Mouse (Mus musculus) v-Abl transformed pro-B cells (cell line): ENCODE results near the gene Naa30.
"Not testable (repeated sequence)": the region's sequence is repeated elsewhere in the genome, so short reads cannot be mapped to it uniquely, and the experiment has no call there.

Experiments
- in situ Hi-C, 2 experiments: fragments of 400-800 bp; cut with MboI; formaldehyde crosslinking; loops; one replicate each; pipeline ENCODE4 v1.15.1; 2025; ENCODE audit not compliant: unreplicated experiment in 2 of 2

Gene Naa30

DNA sequence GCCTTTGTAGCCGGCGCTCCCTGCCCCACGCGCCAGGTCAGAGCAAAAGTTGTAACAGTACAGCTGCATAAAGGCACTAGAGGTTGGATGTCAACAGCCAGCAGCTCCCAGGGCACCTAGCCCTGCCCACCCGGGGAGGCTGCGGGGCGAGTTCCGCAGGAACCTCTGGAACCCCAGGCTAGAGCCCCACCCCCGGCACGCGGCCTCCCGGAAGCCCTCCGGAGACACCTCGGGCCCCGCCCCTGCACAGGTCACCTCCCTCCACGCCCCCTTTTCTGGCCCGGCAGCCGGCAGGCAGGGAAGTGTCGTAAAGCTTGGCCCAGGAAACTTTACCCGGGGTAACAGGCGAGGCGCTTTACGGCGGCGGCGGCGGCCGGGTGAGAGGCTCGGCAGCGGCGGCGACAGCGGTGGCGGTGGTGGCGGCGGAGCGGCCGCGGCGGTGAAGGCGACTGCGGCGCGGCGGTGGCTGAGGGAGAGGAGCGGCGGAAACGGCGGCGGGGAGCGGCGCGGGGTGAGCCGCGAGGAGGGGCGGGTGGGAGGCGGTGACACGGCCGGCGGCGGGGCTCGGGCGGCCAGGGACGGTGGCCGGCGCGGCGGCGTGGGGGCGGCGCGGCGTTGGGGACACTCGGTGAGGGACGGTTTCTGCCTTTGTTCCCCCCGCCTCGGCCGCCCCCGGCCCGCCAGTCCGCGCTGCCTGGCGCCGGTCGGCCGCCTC is at the start of gene Naa30:
Naa30 (plus strand) TSS at position 360 of the 715 bp plus-strand sequence.
- in situ Hi-C loops = loop anchor here (5.0 to 10.0 kb wide), 2 partner anchors 105 to 1913 kb away; partner anchors contain the start of genes Ap5m1 (in 2 of the 2) and Exoc5 (in 2 of the 2)

DNA sequence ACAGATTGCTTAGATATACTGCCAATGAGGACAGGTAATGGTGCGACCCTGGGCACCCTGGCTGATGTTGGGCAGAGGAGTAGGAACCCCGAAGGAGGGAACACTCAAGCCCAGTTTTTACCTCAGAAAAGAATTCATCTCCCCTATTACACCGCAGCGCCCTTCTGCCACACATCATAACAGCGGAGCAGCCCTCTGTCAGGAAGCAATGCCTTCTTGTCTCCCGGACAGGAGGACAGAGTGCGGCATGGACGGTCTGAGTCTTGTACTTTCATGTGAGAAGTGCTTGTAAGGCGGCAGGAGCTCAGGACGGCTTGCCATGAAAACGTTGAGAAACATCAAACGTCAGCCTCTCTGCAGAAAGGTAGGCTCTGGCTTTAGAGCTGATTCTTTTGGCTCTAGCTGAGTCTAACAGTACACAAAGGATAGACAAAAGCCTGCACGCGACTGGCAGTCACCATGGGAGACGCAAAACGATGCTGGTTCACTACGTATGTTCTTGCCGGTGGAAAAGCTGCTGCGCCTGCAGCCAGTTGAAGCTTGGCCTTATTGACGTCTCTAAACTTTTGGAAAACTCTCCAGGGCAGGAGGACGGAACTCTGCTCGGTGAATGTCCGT is 44.8 kb upstream of the Naa30 start:
- in situ Hi-C loops = no loop called here

DNA sequence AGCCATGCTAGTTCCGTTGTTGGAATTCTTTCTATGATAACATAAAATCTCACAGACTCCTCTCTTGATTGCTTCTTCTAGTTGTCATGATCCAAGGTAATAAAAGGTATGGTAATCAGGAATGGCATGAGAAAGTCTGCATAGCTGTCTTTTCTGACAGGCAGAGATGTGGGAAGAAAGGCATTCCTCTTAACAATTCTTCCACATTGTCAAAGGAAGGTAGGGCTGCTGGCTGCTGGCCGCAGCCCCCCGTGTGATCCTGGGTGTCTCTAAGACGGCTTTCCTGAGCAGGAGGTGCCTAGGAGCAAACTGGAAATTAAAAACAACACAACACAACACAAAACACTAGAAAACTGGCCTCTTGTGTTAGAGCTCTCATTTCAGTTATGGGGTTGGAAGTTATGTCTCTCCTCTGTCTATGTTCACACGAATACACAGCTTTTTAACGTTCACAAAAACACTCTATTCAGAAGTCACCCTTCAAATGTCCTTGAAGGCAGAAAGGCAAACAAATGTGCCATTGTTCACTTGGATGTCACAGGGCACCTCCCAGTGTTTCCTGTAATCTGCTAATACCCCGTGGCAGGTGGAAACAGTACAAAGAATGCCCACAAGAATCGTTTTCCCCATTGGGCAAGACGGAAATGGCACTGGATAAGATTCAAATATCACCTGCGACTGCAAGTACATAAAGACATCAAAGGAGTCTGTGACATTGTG is 43.3 kb upstream of the Naa30 start:
- in situ Hi-C loops = no loop called here

DNA sequence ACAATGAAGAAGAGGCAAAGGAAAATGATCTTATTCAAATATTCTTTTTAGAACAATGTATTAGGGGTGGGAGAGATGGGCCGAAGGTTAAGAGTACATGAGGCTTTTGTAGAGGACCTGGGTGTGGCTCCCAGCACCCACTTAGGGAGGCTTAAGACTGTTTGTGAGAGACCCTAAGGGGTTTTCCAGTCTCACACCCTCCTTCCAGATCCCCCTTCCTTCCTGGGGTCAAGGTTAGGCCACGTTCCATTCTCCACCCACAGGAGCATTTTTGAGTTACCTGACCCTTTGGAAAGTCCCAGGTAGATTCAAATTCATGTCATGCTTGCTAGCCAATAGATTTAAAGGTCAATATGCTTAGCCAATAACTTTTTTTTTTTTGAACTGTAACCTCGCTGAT is 39.6 kb upstream of the Naa30 start:
- in situ Hi-C loops = no loop called here

DNA sequence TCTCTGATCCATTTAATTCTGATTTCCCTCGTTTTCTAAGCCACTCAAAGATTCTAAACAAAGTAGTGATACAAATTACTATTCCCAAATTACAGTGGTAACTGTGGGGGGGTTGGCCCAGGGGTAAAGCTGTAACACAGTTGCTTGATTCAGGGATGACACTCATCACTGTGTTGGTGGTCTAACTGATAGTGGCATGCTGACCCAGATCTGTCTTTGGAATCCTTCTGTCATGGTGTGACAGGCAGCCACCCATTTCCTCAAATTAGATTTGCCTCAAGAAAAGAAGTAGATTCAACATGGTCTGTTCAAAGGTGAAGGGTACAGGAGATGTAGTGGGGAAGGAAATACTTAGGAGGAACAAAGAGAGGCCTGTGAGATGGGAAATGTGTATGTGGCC is 33.9 kb upstream of the Naa30 start:
- in situ Hi-C loops = no loop called here

DNA sequence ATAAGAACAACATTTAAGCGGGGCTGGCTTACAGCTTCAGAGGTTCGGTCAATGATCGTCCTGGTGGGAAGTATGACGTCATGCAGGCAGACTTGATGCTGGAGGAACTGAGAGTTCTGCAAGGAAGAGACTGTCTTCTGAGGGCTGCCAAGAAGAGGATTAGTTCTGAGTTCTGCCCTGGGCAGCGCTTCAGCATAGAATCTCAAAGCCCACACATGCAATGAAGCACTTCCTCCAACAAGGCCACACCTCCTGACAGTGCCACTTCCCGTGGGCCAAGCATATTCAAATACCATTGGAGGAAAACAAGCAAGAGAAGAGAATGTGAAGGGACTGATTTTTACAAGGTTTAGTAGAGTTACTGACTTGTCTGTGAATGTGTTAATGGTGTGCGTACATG is 31.3 kb upstream of the Naa30 start:
- in situ Hi-C loops = no loop called here

DNA sequence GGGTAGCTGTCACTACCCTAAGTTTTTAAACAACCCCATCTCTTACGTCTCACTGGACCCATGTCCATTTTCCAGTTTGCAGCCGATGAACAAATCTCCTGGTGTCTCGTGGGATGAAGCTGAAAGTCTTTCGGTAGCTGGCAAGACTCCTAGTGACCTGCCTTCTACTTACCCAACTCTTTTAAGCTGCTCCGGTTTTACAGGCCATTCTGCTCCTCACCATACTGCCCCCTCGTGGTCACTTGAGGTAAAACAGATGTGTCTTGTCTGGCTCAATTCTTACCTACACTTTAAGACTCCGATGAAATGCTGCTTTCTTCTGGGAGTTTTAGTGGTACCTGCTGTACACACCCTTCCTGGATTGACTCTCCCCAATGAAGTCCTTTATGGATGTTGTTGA is 18.2 kb upstream of the Naa30 start:
- in situ Hi-C loops = no loop called here

DNA sequence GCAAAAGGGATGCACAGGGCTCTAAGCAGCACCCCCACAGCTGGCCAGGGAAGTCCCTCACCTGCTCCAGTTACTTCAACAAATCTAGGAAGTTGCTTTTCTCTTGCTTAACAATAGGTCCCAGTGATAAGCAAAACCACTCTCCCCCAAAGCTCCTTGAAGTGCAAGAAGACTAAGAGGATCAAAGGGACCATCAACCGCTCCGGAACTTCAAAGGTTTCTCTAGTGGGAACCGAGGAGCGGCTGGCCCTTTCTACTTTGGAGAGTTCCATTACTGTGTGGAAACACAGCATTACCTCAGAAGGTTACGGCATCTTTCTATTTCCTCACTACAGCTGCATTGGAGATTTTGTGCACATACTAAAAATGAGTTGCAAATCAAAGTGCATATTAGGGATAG is 16.5 kb upstream of the Naa30 start:
- in situ Hi-C loops = no loop called here

DNA sequence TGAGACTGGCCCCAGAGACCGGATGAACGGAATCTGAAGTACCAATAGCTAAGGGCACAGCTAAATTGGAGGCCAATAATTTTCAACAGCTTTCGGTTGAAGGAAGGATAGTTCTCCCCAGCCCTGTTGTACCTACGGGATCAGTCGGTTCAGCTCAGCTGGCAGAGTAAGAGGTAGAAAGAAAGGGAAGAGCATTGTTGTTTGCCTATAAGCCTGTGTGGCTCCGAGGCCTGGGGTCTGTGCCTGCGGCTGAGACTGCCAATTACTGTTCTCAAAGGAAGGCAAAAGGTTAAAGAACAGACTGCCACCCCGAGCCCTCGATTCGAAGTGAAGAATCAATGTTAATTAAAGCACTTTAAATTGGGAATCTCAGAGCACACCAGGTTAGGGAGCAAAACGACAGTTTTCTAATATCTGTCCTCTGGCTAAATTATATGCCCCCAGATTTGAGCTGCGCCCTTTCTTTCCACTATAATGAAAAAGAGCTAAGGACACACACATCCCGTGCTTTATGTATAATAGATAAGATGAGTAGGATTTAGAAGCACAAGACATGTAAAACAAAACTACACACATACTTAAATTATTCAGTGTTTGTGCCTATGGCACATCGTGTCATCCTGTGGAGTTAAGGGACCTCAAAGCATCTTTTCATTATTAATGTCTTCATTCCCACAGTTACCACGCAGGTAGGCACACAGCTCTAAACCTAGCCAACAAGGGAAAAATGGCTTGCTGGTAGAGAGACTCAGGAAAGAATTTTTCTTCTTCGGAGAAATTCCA is 13.7 kb upstream of the Naa30 start:
- in situ Hi-C loops = no loop called here

DNA sequence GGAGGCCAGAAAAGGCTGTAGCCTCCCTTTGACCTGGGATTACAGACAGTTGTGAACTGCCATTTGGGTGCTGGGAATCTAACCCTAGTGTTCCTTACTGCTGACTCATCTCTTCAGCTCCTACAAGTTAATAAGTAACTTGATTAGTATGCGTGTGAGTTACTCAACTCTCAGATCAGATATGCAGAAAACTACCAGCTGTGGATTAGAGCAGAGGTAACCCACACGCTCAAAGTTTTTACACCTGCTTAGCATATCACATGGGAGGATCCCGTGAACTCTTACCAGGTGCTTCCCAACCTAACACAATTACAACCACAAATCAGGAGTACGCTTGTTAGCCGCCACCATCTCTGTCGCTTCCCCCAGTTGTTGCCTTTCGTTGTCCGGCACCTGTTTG is 740 bp upstream of the Naa30 start:
- in situ Hi-C loops = loop anchor here (5.0 to 10.0 kb wide), 2 partner anchors 104 to 1914 kb away; partner anchors contain the start of genes Ap5m1 (in 2 of the 2) and Exoc5 (in 2 of the 2)

DNA sequence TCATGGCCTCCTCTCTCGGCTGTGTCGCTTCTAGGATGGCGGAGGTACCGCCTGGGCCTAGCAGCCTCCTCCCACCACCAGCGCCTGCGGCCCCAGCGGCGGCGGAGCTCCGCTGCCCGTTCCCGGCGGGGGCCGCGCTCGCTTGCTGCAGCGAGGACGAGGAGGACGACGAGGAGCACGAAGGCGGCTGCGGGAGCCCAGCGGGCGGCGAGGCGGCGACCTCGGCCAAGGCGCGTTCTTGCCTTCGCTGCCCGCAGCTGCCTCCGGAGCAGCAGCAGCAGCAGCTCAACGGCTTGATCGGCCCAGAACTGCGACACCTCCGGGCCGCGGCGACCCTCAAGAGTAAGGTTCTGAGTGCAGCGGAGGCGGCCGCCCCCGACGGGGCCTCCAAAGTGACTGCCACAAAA is 559 bp downstream of the Naa30 start:
- in situ Hi-C loops = loop anchor here (5.0 to 10.0 kb wide), 2 partner anchors 105 to 1912 kb away; partner anchors contain the start of genes Ap5m1 (in 2 of the 2) and Exoc5 (in 2 of the 2)

DNA sequence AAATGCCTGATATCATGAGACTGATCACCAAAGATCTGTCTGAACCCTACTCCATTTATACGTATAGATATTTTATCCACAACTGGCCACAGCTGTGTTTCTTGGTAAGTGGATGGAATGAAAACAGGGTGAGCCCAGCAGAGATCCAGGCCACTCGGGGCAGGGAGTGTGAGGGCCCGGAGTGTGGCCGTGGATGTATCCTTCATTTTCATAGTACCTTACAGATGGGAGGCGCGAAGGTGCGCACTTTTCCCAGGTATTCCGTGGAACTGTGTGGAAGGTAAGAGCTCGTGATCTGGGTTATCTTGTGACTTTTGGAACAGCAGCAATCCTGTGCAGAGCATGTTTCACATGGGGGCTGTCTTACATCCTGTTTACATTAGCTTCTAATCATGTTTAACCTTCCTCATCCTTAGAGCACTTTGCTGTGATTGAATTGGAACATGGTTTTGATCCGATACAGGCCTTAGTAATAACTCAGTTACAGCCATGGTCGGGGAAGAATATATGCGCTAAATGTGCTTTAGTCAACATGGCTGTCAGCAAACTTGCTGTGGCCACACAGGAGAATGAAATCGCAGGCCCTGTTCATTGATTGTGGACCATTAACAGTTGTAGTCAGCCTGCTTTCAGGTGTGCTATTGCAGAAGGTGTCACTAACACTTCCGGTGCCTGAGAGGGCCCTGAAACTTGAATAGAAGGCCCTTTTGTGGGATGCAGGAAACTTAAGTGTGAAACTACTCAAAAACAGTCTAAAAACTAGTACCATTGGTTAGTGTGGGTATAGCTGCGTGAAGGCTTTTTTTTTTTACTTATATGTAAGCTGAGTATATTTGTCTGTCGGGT is 1.5 kb downstream of the Naa30 start:
- in situ Hi-C loops = loop anchor here (5.0 to 10.0 kb wide), 2 partner anchors 106 to 1911 kb away; partner anchors contain the start of genes Ap5m1 (in 2 of the 2) and Exoc5 (in 2 of the 2)

DNA sequence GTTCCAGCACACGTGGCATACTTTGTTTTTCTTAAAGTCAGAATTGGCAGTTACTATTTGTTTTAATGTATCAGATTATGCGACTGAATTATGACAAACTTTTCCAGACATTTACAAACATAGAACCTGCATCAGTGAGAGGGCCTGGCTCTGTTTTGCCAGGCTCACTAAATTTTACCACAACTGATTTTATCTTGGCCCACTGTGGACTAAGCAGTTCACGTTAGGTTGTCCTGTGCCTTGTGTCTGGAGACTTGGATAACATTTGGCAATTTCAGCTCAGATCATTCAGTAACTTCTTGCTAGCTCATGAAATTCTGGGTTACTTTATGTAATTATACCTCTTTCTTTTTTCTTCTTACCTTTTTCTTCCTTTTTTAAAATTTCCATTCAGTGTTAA is 7.7 kb downstream of the Naa30 start:
- in situ Hi-C loops = loop anchor here in 1 of 2 experiments (10.0 to 25.0 kb wide), 2 partner anchors 1608 to 1905 kb away; partner anchors contain the start of gene Ttc5

DNA sequence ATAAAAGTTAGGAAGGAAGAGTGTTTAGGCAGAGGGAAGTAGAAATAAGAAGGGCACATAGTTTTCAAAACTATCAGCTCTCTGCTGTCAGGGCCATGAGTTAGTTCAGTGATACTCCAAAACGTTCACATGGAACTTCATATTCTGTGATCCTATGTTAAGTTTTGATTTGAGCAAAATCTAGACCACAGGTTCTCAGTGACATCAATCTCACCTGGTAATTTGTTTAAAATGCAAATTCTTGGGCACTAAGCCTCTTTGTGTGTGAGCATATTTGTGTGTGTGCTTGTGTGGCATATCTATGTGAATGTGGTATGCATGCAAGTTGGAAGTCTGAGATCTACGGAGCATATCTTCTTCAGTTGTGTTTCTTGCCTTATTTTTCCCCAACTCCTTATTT is 14.2 kb downstream of the Naa30 start:
- in situ Hi-C loops = loop anchor here in 1 of 2 experiments (25.0 kb wide), 1 partner anchor 1601 kb away; the partner anchor contains the start of gene Ttc5

DNA sequence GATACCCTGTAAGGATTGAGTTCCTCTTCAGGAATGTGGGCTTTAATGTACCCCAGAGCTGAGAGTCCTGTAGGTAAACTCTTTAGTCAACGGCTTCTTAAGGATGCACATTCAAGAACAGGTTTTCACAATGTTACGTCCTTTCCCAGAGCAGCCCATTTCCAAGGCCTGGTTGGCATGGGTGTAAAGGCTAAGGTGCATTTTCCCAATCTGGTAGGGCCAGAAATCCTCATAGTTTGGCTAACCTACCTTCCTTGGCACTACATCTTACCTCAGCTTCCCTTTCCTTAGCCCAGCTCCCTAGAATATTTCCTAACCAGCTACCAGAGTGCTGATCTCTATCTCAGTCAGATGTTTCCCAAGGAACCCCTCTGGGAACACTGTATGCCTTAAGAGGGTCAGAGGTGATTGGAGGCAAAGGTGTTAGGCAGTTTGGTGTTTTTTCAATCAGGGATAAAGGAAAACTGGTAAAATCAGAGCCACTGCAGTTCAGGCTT is 25.1 kb downstream of the Naa30 start:
- in situ Hi-C loops = loop anchor here in 1 of 2 experiments (25.0 kb wide), 1 partner anchor 1590 kb away; the partner anchor contains the start of gene Ttc5

DNA sequence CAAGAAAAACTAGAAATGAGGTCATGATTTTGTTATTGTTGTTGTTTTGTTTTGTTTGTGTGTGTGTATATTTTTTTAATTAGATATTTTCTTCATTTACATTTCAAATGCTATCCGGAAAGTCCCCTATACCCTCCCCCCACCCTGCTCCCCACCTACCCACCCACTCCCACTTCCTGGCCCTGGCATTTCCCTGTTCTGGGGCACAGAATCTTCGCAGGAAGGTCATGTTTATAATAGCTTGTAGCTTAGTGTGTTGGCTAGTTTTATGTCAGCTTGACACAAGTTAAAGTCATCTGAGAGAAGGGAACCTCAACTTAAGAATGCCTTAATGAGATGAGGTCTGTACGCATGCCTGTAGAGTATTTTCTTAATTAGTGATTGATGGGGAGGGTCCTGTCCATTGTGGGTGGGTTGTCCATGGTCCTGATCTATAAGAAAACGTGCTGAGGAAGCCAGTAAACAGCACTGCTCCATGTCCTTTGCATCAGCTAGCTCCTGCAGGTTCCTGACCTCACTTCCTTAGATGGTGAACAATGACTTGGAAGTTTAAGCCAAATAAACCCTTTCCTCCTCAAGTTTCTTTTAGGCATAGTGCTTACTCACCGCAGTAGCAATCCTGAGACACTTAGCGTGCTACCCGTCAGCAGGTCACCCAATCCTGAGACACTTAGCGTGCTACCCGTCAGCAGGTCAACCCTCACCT is 29.2 kb downstream of the Naa30 start:
- in situ Hi-C loops = no loop called here

DNA sequence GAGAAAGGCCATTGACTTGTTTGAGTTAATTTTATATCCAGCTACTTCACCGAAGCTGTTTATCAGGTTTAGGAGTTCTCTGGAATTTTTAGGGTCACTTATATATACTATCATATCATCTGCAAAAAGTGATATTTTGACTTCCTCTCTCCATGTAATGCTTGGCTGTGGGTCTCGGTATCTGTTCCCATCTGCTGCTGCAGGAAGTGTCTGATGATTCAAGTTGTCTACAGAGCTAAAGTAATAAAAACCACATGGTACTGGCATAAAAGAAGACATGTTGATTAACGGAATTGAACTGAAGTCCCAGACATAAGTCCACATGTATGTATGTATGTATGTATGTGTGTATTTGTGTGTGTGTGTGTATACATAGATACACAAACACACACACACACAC is 38.2 kb downstream of the Naa30 start:
- in situ Hi-C loops = not testable (repeated sequence)

DNA sequence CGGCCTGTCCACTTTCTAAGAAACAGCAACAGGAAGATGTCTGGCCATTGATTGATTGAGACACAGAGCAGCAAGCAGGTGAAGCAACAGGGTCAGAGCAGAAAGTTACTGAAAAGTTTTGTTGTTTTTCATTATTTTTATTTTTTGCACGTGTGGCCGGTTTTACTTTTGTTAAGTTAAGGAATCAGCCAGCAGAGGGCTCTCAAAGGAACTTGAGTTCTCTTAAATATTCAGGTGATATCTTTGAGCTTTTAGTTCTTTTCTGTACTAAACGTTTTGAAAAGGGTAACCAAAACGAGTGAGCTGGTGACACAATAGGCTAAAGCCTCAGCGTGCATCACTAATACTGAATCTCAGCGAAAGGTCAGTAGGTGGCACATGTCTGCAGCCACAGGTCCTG is 46.7 kb downstream of the Naa30 start:
- in situ Hi-C loops = no loop called here
